Mouse (Mus musculus): ENCODE results near the gene Ak1. TPM values are rescaled to one million over a fixed set of nuclear protein-coding genes. Genes with fewer than 3 reads are reported as not detected.

Ak1 gene
- polyA plus RNA-seq, 1 experiment from 2014 or later: 10.5 TPM

DNA sequence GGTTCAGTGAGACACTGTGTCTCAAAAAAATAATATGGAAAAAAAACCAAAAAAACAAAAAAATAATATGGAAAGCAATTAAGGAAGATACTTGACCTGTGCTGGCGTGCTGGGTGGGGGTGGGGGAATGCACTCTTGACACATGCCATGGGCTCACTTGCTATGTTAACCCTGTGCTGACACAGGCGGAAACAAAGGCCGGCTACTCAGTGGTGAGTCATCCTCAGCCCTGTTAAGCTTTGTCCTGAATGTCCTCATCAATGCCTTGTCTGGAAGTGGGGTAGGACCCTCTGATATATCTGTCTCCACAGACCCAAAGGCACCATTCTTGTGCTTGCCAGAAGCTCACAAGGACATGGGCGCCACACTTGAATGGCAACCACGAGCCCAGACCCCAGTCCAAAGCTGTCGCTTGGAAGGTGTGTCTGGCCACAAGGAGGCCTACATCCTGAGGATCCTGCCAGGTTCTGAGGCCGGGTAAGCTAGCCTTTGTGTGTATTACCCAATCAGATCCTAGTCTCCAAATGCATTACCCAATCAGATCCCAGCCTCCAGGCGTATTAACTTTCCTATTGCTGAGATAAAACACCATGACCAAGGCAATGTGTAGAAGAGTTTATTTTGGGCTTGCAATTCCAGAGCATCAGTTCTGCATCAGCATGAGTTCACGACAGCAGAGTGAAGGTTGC, 50.5 kb downstream of the Ak1 start:
- Histone ChIP-seq H3K36me3 (ENCODE audit: control insufficient read depth, insufficient read depth) (peaks cover 26% of the 10 kb centered on the region; the same call in 1 of the 2 replicates), H3K9ac (ENCODE audit: low read depth, low read length) (no peak overlapping the region), H3K4me1 (replicated peaks; ENCODE audit: control insufficient read depth, insufficient read depth, low read length) (no peaks in the 10 kb centered on the region), H3K27ac (ENCODE audit: low read depth, low read length) (peak overlapping the region; percentile 87), H3K9me3 (ENCODE audit: control insufficient read depth) (no peaks in the 10 kb centered on the region), H3K27me3 (replicated peaks; ENCODE audit: control insufficient read depth, insufficient read depth, low read length) (no peaks in the 10 kb centered on the region), H3K4me2 (replicated peaks; ENCODE audit: low read depth) (peak overlapping the region; percentile 40; the same call in 1 of the 2 replicates), H3K4me3 (ENCODE audit: low read depth, low read length) (no peak overlapping the region)
- 58% methylated on average over 9 of the region's 9 CpGs for WGBS
- ATAC-seq: no peak
- TF ChIP-seq CTCF (IDR thresholded peaks at IDR 0.05; ENCODE audit: low read depth): peak; percentile 43

DNA sequence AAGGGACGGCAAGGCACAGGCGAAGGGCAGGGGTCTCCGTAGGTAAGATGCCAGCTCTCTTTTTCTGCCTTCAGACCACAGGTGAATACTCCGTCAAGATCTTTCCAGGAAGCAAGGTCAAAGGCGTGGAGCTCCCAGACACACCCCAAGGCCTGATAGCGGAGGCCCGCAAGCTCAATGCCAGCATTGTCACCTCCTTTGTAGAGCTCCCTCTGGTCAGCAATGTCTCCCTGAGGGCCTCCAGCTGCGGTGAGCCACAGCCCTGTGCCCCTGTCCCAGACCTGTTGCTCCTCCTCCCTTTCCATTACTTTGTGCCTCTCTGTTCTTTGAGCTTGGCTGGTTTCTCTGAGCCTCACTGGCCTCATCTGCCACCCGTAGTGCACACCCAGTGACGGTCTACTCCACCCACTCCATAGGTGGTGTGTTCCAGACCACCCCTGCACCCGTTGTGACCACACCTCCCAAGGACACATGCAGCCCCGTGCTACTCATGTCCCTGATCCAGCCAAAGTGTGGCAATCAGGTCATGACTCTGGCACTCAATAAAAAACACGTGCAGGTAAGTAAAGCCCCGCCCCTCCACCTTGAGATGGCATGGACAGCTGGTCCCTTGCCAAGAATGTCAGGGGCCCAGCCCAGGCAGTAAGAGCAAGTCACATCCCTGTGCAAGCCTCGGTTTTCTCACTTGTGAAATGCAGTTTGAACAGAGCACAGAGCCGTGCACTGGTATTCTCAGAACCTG, 51.8 kb downstream of the Ak1 start:
- H3K4me3 ChIP-seq (ENCODE audit: low read depth, low read length): no peak overlapping the region
- H3K4me2 ChIP-seq (replicated peaks; ENCODE audit: low read depth): peak overlapping the region; percentile 40
- WGBS: 41% methylated on average over 16 of the region's 16 CpGs

DNA sequence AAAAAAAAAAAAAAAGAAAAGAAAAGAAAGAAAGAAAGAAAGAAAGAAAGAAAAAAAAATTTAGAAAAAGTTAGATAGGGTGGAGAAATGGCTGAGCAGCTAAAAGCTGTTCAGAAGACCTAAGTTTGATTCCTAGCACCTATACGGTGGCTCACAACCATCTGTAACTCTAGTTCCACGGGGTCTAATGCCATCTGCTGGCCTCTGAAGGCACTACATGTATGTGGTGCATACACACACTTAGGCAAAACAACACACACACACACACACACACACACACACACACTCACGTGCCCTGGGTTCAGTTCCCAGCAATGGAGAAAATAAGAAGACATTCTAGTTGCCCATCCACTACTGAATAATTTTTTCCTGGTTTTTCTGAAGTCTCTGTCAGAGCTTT, 55.3 kb downstream of the Ak1 start:
- TF ChIP-seq CTCF (IDR thresholded peaks at IDR 0.05; ENCODE audit: low read depth): peak; percentile 50
- 92% methylated on average over 3 of the region's 3 CpGs for WGBS
- H3K9ac ChIP-seq (ENCODE audit: low read depth, low read length): no peak overlapping the region

More for the DNA sequence above, 51.8 kb downstream of the Ak1 start:
- Histone ChIP-seq H3K4me1 (replicated peaks; ENCODE audit: control insufficient read depth, insufficient read depth, low read length) (no peaks in the 10 kb centered on the region), H3K27ac (ENCODE audit: low read depth, low read length) (peak overlapping the region; percentile 87), H3K27me3 (replicated peaks; ENCODE audit: control insufficient read depth, insufficient read depth, low read length) (no peaks in the 10 kb centered on the region), H3K9me3 (ENCODE audit: control insufficient read depth) (no peaks in the 10 kb centered on the region), H3K36me3 (ENCODE audit: control insufficient read depth, insufficient read depth) (peaks cover 26% of the 10 kb centered on the region; the same call in 1 of the 2 replicates), H3K9ac (ENCODE audit: low read depth, low read length) (no peak overlapping the region)
- peak; percentile 93 for ATAC-seq
- no peak for TF ChIP-seq CTCF (IDR thresholded peaks at IDR 0.05; ENCODE audit: low read depth)

DNA sequence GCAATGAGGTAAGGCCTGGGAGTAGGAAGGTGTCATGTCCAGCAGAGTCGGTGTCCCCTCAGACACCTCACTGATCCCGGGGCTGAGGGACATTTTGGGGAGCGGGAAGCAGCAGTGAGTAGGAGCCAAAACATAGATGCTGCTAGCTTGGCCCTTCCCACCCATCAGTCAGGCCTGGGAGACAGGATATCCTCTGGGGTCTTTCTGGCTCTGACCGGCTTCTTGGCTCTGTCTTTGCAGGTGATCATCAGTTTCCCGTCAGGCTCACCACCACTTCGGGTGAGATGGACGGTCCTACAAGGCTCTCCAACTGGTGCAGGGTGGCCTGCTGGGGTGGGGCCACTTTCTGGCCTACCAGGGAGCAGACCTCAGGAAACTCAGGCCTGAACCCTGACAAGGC, 56.1 kb downstream of the Ak1 start:
- H3K36me3 ChIP-seq (ENCODE audit: control insufficient read depth, insufficient read depth): peaks cover 36% of the 10 kb centered on the region
- 83% methylated on average over 7 of the region's 7 CpGs for WGBS
- no peak overlapping the region for H3K4me3 ChIP-seq (ENCODE audit: low read depth, low read length)
- H3K27me3 ChIP-seq (replicated peaks; ENCODE audit: control insufficient read depth, insufficient read depth, low read length): no peaks in the 10 kb centered on the region
- no peak for TF ChIP-seq CTCF (IDR thresholded peaks at IDR 0.05; ENCODE audit: low read depth)
- H3K4me1 ChIP-seq (replicated peaks; ENCODE audit: control insufficient read depth, insufficient read depth, low read length): peaks cover 9% of the 10 kb centered on the region
- no peaks in the 10 kb centered on the region for H3K9me3 ChIP-seq (ENCODE audit: control insufficient read depth)
- ATAC-seq: no peak
- H3K9ac ChIP-seq (ENCODE audit: low read depth, low read length): no peak overlapping the region
- H3K27ac ChIP-seq (ENCODE audit: low read depth, low read length): no peak overlapping the region; the same call in 1 of the 2 replicates
- H3K4me2 ChIP-seq (replicated peaks; ENCODE audit: low read depth): no peak overlapping the region

More for the DNA sequence above, 55.3 kb downstream of the Ak1 start:
- Histone ChIP-seq H3K27ac (ENCODE audit: low read depth, low read length) (no peak overlapping the region), H3K9me3 (ENCODE audit: control insufficient read depth) (no peaks in the 10 kb centered on the region), H3K4me1 (replicated peaks; ENCODE audit: control insufficient read depth, insufficient read depth, low read length) (peaks cover 9% of the 10 kb centered on the region), H3K27me3 (replicated peaks; ENCODE audit: control insufficient read depth, insufficient read depth, low read length) (no peaks in the 10 kb centered on the region), H3K4me3 (ENCODE audit: low read depth, low read length) (no peak overlapping the region), H3K36me3 (ENCODE audit: control insufficient read depth, insufficient read depth) (peaks cover 32% of the 10 kb centered on the region; the same call in 1 of the 2 replicates), H3K4me2 (replicated peaks; ENCODE audit: low read depth) (no peak overlapping the region)
- ATAC-seq: no peak

DNA sequence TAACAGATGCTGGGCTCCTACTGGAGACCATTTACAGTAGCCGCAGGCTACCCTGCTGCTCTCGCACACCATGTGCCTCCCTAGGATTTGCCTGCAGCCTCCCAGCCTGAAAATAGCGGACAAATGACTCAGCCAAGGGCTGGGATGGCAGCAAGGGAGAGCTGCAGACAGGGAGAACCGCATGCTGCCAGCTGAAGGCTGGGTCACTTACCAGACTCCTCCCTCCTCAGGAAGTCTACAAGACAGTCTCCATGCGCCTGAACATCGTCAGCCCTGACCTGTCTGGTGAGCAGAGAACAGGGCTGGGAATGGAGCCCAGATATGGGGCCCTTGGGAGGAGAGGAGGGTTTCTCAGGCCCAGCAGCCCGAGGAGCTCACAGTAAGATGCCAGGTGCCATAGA, 58.5 kb downstream of the Ak1 start:
- ATAC-seq: peak; percentile 26; the same call in 1 of the 2 replicates
- Histone ChIP-seq H3K4me1 (replicated peaks; ENCODE audit: control insufficient read depth, insufficient read depth, low read length) (peaks cover 9% of the 10 kb centered on the region), H3K27ac (ENCODE audit: low read depth, low read length) (peak overlapping the region; percentile 21; the same call in 1 of the 2 replicates), H3K9ac (ENCODE audit: low read depth, low read length) (peak overlapping the region; percentile 11; the same call in 1 of the 2 replicates), H3K9me3 (ENCODE audit: control insufficient read depth) (no peaks in the 10 kb centered on the region), H3K4me2 (replicated peaks; ENCODE audit: low read depth) (no peak overlapping the region), H3K27me3 (replicated peaks; ENCODE audit: control insufficient read depth, insufficient read depth, low read length) (no peaks in the 10 kb centered on the region), H3K36me3 (ENCODE audit: control insufficient read depth, insufficient read depth) (peaks cover 51% of the 10 kb centered on the region), H3K4me3 (ENCODE audit: low read depth, low read length) (no peak overlapping the region)
- no peak for TF ChIP-seq CTCF (IDR thresholded peaks at IDR 0.05; ENCODE audit: low read depth)
- WGBS: 37% methylated on average over 7 of the region's 7 CpGs

DNA sequence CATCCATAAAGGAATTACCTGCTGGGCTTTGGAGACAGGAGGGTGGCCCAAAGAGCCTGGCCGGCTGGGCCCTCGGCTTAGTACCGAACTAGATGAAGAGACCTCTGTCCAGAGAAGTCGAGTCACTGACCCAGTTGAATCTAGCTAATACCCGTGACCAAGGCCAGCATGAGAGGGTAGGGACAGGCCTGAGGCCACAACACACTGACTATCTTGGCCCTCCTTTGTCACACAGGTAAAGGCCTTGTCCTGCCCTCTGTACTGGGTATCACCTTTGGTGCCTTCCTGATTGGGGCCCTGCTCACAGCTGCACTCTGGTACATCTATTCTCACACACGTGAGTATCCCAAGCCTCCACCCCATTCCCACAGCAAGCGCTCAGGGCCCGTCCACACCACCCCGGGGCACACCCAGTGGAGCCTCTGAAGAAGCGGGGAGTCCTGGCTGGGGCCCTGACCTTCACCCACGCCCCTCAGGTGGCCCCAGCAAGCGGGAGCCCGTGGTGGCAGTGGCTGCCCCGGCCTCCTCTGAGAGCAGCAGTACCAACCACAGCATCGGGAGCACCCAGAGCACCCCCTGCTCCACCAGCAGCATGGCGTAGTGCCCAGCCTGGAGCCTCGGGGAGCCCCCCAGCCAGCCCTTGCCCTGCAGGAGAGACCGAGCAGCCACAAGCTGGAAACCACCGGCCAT, 59.5 kb downstream of the Ak1 start:
- Histone ChIP-seq H3K4me1 (replicated peaks; ENCODE audit: control insufficient read depth, insufficient read depth, low read length) (peaks cover 9% of the 10 kb centered on the region), H3K9me3 (ENCODE audit: control insufficient read depth) (no peaks in the 10 kb centered on the region), H3K4me2 (replicated peaks; ENCODE audit: low read depth) (0 out of 2 replicates have a peak overlapping the region, but pooled peaks have one; percentile 9), H3K36me3 (ENCODE audit: control insufficient read depth, insufficient read depth) (peaks cover 61% of the 10 kb centered on the region), H3K27me3 (replicated peaks; ENCODE audit: control insufficient read depth, insufficient read depth, low read length) (no peaks in the 10 kb centered on the region), H3K27ac (ENCODE audit: low read depth, low read length) (no peak overlapping the region; the same call in 1 of the 2 replicates), H3K4me3 (ENCODE audit: low read depth, low read length) (no peak overlapping the region), H3K9ac (ENCODE audit: low read depth, low read length) (no peak overlapping the region)
- no peak for TF ChIP-seq CTCF (IDR thresholded peaks at IDR 0.05; ENCODE audit: low read depth)
- WGBS: 62% methylated on average over 19 of the region's 19 CpGs
- ATAC-seq: peak; percentile 70

All from intestine, postnatal 0 days (tissue).